Mouse (Mus musculus) kidney, embryonic 16.5 days (tissue): ENCODE results near the gene Gon4l. TPM values are rescaled to one million over a fixed set of nuclear protein-coding genes. Genes with fewer than 3 reads are reported as not detected.

Experiments
- ATAC-seq: fragments of 200-750 bp; cut with Nextera tagmentation; 2 replicates; pipeline ENCODE4 v1.8.0; 2017; ENCODE audit warnings: moderate TSS enrichment; ENCODE audit not compliant: low FRiP score, low TSS enrichment
- H3K27ac ChIP-seq: fragments of 300-500 bp; sonication (generic); 2 replicates; pipeline ENCODE4 v1.5.1; 2014; ENCODE audit warnings: low read length
- H3K27me3 ChIP-seq: fragments of 300-500 bp; sonication (generic); 2 replicates; pipeline ENCODE4 v1.6.1; 2014; ENCODE audit warnings: low read length, control low read depth, mixed read lengths; ENCODE audit not compliant: insufficient read depth
- H3K36me3 ChIP-seq: fragments of 300-500 bp; sonication (generic); 2 replicates; pipeline ENCODE4 v1.6.1; 2014; ENCODE audit warnings: low read length, control low read depth, mixed read lengths; ENCODE audit not compliant: insufficient read depth
- H3K4me1 ChIP-seq: fragments of 300-500 bp; sonication (generic); 2 replicates; pipeline ENCODE4 v1.6.1; 2014; ENCODE audit warnings: low read length, control low read depth, mixed read lengths; ENCODE audit not compliant: insufficient read depth
- H3K4me2 ChIP-seq: fragments of 300-500 bp; sonication (generic); replicated peaks from 2 replicates; pipeline ENCODE4 v1.6.1; 2014; ENCODE audit warnings: low read depth, low read length
- H3K4me3 ChIP-seq: fragments of 300-500 bp; sonication (generic); 2 replicates; pipeline ENCODE4 v1.5.1; 2014; ENCODE audit warnings: mild to moderate bottlenecking, low read length
- H3K9ac ChIP-seq: fragments of 300-500 bp; sonication (generic); replicated peaks from 2 replicates; pipeline ENCODE4 v1.6.1; 2014; ENCODE audit warnings: low read length
- H3K9me3 ChIP-seq: fragments of 300-500 bp; sonication (generic); 2 replicates; pipeline ENCODE4 v1.6.1; 2016; ENCODE audit warnings: low read length, control low read depth
- WGBS: fragments of 180-500 bp; shearing (Covaris S2); extraction: QIAGEN DNeasy Blood & Tissue Kit; methylation state at CpG from one replicate; pipeline ENCODE4 v1.1.7; 2014; 5-methylcytosine and 5-hydroxymethylcytosine counted together
- polyA plus RNA-seq: library from polyadenylated mRNA; unstranded; fragments of >200 nt; fragmentation: Nextera tagmentation; extraction: Ambion mirVana; gene quantifications from 2 replicates; pipeline ENCODE4 v1.2.1, GENCODE M21; 2015

The Gon4l gene
- polyA plus RNA-seq, 1 experiment from 2014 or later, result 11.3 TPM

DNA sequence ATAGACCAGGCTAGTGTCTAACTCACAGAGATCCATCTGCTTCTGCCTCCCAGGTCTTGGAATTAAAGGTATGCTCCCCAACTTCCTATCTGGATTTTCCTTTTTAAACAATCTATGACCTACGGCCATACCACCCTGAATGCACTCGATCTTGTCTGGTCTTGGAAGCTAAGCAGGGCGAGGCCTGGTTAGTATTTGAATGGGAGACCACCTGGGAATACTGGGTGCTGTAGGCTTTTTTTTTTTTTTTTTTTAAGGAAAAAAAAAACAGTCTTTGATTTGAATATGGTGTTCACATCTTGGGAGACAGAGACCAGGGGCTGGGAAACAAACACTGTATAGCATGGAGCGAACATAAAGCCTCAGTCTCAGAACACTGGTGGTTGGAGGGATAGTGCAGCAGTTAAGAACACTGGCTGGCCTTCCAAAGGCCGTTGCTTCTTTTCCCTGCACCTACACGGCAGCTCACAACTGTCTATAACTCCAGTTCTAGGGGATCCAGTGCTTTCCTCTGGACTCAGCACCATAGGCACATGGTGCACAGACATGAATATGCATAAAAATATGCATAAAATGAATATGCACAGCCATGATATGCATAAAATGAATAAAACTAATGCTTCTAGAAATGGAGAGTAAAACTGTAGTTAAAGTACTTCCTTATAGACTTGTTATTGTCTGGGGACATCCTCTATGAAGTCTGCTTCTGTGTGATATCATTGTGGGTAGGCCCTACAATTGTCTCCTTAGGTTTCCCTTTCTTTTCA, 71.5 kb downstream of the Gon4l start:
- Histone ChIP-seq H3K36me3 (peaks cover 88% of the 10 kb centered on the region), H3K4me1 (no peaks in the 10 kb centered on the region), H3K4me2 (no peak overlapping the region), H3K9me3 (no peaks in the 10 kb centered on the region), H3K9ac (no peak overlapping the region), H3K27ac (no peak overlapping the region), H3K4me3 (no peak overlapping the region), H3K27me3 (no peaks in the 10 kb centered on the region)
- 88% methylated on average over 6 of the region's 6 CpGs for WGBS
- ATAC-seq, result no peak

DNA sequence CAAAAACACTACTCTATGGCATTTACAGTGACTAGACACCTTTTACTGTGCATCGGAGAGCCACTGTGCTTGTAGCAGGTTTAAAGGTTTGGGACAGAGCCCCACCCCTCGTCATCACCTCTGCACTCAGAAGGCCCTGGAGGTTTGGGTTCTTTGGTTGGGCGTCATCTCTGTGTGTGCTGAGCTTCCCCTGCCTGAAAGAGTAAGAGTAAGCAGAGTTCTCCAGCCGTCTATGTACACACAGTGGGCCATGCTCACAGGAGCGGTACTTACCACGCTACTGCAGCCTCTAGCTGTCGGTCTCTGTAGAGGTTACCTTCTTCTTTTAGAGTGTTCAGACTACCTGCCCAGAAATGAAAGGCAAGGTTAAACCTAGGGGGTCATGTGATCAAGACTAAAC, 77.6 kb downstream of the Gon4l start:
- H3K4me2 ChIP-seq, result peak overlapping the region; percentile 73
- peaks cover 47% of the 10 kb centered on the region for H3K36me3 ChIP-seq
- no peaks in the 10 kb centered on the region for H3K9me3 ChIP-seq
- no peak for ATAC-seq
- WGBS, result 90% methylated on average over 7 of the region's 7 CpGs
- H3K9ac ChIP-seq, result no peak overlapping the region
- no peaks in the 10 kb centered on the region for H3K27me3 ChIP-seq
- no peak overlapping the region for H3K27ac ChIP-seq
- H3K4me3 ChIP-seq, result peak overlapping the region; percentile 82
- peaks cover 11% of the 10 kb centered on the region; the same call in 1 of the 2 replicates for H3K4me1 ChIP-seq

DNA sequence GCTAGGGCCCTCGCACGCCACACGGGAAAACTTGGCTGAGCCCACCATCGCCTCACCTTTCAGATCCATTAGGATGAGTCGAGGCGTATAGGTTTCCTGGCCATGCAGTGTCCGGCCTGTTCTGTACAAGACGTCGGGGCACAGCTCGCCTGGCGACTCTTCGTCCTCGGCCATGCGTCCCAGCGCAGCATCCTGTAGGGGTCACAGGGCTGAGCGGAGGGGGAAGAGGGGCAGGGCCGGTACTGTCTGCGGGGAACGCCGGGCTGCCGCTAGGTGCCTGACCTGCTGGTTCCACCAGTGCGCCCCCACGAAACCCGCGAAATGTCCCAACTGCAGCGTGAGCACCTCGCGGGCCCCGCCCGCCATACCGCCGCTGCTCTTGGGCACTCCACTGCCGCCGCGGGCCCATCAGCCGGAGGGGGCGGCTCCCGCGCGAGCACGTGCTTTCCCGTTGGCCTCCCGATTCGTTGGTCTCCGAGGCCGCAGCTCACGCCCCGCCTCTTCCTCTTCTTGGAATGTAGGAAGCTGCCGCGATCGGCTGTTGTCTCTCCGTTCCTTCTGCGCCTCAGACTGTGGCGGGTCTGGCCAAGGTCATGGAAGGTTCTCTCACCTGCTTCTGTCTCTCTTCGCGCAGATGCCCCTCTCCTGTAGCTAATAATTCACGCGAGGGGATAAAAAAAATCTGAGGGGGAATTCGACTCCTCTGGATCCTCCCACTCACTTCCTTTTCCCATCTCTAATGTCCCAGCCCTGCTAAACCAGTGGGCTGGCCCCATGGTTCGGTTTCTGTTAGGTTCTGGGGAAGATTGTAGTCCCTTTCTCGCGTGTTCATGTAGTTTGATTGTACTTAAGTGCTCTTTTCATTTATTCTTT, 78.7 kb downstream of the Gon4l start, which contains the start of gene Msto1:
Gene Msto1 (minus strand): TSS at position 489 of the 873 bp plus-strand sequence.
- Histone ChIP-seq H3K36me3 (peaks cover 36% of the 10 kb centered on the region), H3K4me3 (peak within 1 kb of the TSS; percentile 82), H3K4me2 (peak within 1 kb of the TSS; percentile 73), H3K4me1 (peaks cover 14% of the 10 kb centered on the region; the same call in 1 of the 2 replicates), H3K9me3 (no peaks in the 10 kb centered on the region), H3K27me3 (no peaks in the 10 kb centered on the region), H3K9ac (peak within 1 kb of the TSS; percentile 76), H3K27ac (peak within 1 kb of the TSS; percentile 97)
- peak; percentile 97 for ATAC-seq
- under 1% methylated on average over 62 of the region's 62 CpGs for WGBS

GRCm38 (mm10) chr3:88914384-88914810, 79.4 kb downstream of the Gon4l start:
- WGBS, result 31% methylated on average over 8 of the region's 8 CpGs
- Histone ChIP-seq H3K36me3 (peaks cover 32% of the 10 kb centered on the region), H3K9me3 (no peaks in the 10 kb centered on the region), H3K9ac (peak overlapping the region; percentile 76), H3K4me1 (peaks cover 15% of the 10 kb centered on the region; the same call in 1 of the 2 replicates), H3K4me2 (peak overlapping the region; percentile 73), H3K27ac (peak overlapping the region; percentile 97), H3K27me3 (no peaks in the 10 kb centered on the region), H3K4me3 (peak overlapping the region; percentile 82)
- peak; percentile 20; the same call in 1 of the 2 replicates for ATAC-seq

DNA sequence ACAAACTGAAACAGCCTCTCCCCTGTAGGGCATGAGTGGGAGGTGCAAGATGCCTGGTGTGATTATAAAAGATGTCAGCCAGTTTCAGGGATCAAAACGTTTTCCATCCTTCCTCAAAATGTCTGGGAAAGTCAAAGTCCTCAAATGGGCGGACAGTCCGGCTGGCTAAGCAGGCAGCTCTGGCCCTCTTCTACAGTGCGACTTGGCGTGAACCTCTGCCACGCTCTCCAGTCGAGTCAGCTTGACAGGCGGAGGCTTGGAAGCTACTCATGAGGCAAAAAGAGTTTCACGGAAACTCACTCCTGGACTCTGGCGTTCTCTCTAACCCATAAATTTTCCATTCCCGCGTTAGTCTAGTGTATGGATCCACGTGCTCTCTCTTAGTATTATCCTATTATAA, 84.0 kb downstream of the Gon4l start:
- H3K9me3 ChIP-seq, result peaks cover 8% of the 10 kb centered on the region
- peak overlapping the region; percentile 65 for H3K27ac ChIP-seq
- H3K4me3 ChIP-seq, result no peak overlapping the region
- WGBS, result 58% methylated on average over 13 of the region's 13 CpGs
- H3K4me1 ChIP-seq, result peaks cover 9% of the 10 kb centered on the region; the same call in 1 of the 2 replicates
- H3K27me3 ChIP-seq, result no peaks in the 10 kb centered on the region
- no peak for ATAC-seq
- H3K36me3 ChIP-seq, result peaks cover 34% of the 10 kb centered on the region
- H3K9ac ChIP-seq, result no peak overlapping the region
- H3K4me2 ChIP-seq, result 0 out of 2 replicates have a peak overlapping the region, but pooled peaks have one; percentile 2

DNA sequence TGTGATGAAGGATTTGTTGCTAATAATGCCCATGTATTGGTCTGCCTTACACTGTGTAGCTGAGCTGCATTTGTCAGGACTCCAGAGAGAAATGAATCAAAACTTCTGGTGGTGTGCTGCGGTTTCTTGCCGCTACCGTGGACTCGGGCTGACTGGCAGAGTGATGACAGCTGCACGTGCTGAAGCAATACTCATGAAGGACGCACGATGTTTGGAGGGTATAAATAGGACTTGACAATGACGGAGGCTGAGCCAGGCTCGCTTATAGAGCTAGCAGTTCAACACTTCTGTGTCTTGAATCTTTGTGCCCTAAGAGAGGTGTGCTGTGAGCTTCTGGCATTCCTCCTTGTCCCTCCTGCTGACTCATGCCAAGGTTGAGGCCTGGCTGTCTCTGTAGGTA, 86.4 kb downstream of the Gon4l start:
- H3K4me3 ChIP-seq, result no peak overlapping the region
- no peaks in the 10 kb centered on the region for H3K27me3 ChIP-seq
- H3K4me1 ChIP-seq, result peaks cover 4% of the 10 kb centered on the region; the same call in 1 of the 2 replicates
- 96% methylated on average over 9 of the region's 9 CpGs for WGBS
- H3K9me3 ChIP-seq, result peaks cover 8% of the 10 kb centered on the region
- H3K36me3 ChIP-seq, result peaks cover 44% of the 10 kb centered on the region
- H3K27ac ChIP-seq, result no peak overlapping the region
- H3K9ac ChIP-seq, result no peak overlapping the region
- ATAC-seq, result no peak
- no peak overlapping the region for H3K4me2 ChIP-seq

DNA sequence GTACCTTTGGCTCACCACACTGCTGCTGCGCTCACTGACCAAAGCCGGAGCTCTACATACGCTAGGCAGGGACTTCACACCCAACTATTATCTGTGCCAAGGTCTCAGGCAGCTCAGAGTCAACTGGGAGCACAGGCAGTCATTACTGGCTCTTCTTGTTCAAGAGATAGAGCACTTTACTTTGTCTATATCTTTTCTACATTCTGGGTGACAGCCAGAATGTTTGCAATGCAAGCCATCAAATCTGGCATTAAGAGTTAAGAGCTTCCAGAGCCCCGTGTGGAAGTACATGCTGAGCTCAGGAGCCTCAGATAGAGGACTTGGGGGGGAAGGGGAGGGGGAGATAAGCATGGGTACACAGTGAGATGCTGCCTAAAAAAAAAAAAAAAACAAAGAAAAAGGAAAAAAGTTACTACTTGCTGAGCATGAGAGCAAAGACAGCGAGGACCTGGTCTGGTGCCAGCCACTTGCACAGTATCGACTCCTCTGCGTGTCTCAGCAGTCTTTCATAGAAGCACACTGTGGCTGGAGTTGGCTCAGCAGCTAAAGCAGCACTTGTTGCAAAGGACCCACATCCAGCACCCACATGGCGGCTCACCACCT, 89.1 kb downstream of the Gon4l start:
- no peak overlapping the region for H3K27ac ChIP-seq
- no peak for ATAC-seq
- no peak overlapping the region for H3K4me3 ChIP-seq
- no peaks in the 10 kb centered on the region for H3K4me1 ChIP-seq
- H3K27me3 ChIP-seq, result no peaks in the 10 kb centered on the region
- no peak overlapping the region for H3K9ac ChIP-seq
- peaks cover 66% of the 10 kb centered on the region for H3K36me3 ChIP-seq
- no peak overlapping the region for H3K4me2 ChIP-seq
- WGBS, result 93% methylated on average over 8 of the region's 8 CpGs
- H3K9me3 ChIP-seq, result peaks cover 8% of the 10 kb centered on the region

- Histone ChIP-seq H3K27me3 (no peaks in the 10 kb centered on the region), H3K4me3 (no peak overlapping the region), H3K9me3 (peaks cover 8% of the 10 kb centered on the region), H3K4me2 (no peak overlapping the region), H3K36me3 (peaks cover 71% of the 10 kb centered on the region), H3K4me1 (no peaks in the 10 kb centered on the region), H3K27ac (no peak overlapping the region), H3K9ac (no peak overlapping the region)
- no peak for ATAC-seq
- 91% methylated on average over 2 of the region's 2 CpGs for WGBS
These were observed 90.6 kb downstream of the Gon4l start for GRCm38 (mm10) chr3:88925651-88926050.

DNA sequence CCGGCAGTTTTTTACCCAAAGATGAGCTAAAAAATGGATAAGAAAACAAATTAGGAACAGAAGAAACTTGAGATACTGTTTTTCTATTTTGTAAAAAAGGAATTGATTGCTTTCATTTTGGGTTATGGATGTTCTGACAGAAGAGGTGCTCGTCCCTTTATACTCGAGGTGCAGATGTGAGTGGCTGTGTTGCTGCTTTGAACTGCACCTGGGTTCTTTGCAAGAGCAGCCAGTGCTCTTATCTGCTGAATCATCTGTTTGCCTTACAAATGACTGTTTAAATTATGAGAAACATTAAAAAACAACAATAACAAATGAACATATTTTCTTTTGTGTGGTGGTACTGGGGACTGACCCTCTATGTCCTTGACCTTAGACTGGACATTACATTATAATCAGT, 94.5 kb downstream of the Gon4l start:
- no peak overlapping the region for H3K4me2 ChIP-seq
- WGBS, result 80% methylated on average over 3 of the region's 3 CpGs
- H3K36me3 ChIP-seq, result peaks cover 57% of the 10 kb centered on the region
- no peak overlapping the region for H3K9ac ChIP-seq
- H3K9me3 ChIP-seq, result no peaks in the 10 kb centered on the region
- no peaks in the 10 kb centered on the region for H3K27me3 ChIP-seq
- ATAC-seq, result no peak
- no peaks in the 10 kb centered on the region for H3K4me1 ChIP-seq
- no peak overlapping the region for H3K4me3 ChIP-seq
- H3K27ac ChIP-seq, result no peak overlapping the region
